Mouse (Mus musculus) testis, adult 2 months (tissue): Measurements from ENCODE around the gene Id1. TPM values are rescaled to one million over a fixed set of nuclear protein-coding genes. Genes with fewer than 3 reads are reported as not detected.

Experiments used
- H3K27ac ChIP-seq: fragments of 200-500 bp; 2 replicates; pipeline ENCODE4 v1.5.1; 2012; ENCODE audit warnings: low read depth, low read length; ENCODE audit not compliant: control insufficient read depth, insufficient read depth
- H3K27me3 ChIP-seq: fragments of 200-500 bp; 2 replicates; pipeline ENCODE4 v1.6.1; 2012; ENCODE audit warnings: mild to moderate bottlenecking, low read length, moderate library complexity; ENCODE audit not compliant: control insufficient read depth, insufficient read depth
- H3K36me3 ChIP-seq: fragments of 200-500 bp; 2 replicates; pipeline ENCODE4 v1.6.1; 2012; ENCODE audit warnings: mild to moderate bottlenecking, low read length; ENCODE audit not compliant: control insufficient read depth, insufficient read depth
- H3K4me1 ChIP-seq: fragments of 200-500 bp; 2 replicates; pipeline ENCODE4 v1.6.1; 2012; ENCODE audit warnings: low read length; ENCODE audit not compliant: control insufficient read depth, insufficient read depth
- H3K4me3 ChIP-seq: fragments of 200-500 bp; 2 replicates; pipeline ENCODE4 v1.5.1; 2012; ENCODE audit warnings: low read depth, mild to moderate bottlenecking, low read length, moderate library complexity, mixed read lengths; ENCODE audit not compliant: control insufficient read depth
- CTCF ChIP-seq: fragments of 200-500 bp; IDR thresholded peaks from 2 replicates; pipeline ENCODE4 v1.5.1; 2012; ENCODE audit warnings: low read depth, mild to moderate bottlenecking, inconsistent platforms, low read length, moderate library complexity; ENCODE audit not compliant: control insufficient read depth, insufficient read depth, insufficient replicate concordance
- POLR2A ChIP-seq: fragments of 200-500 bp; IDR thresholded peaks from 2 replicates; pipeline ENCODE4 v1.6.1; 2012; ENCODE audit warnings: low read depth, mild to moderate bottlenecking, inconsistent platforms, low read length, moderate library complexity; ENCODE audit not compliant: control insufficient read depth
- polyA plus RNA-seq: library from polyadenylated mRNA; depleted of rRNA; stranded (reverse); fragments of >200 nt; gene quantifications from 2 replicates; pipeline ENCODE4 v1.2.3, GENCODE M21; 2012

Gene Id1
- polyA plus RNA-seq, 1 experiment = 5.5 TPM

DNA sequence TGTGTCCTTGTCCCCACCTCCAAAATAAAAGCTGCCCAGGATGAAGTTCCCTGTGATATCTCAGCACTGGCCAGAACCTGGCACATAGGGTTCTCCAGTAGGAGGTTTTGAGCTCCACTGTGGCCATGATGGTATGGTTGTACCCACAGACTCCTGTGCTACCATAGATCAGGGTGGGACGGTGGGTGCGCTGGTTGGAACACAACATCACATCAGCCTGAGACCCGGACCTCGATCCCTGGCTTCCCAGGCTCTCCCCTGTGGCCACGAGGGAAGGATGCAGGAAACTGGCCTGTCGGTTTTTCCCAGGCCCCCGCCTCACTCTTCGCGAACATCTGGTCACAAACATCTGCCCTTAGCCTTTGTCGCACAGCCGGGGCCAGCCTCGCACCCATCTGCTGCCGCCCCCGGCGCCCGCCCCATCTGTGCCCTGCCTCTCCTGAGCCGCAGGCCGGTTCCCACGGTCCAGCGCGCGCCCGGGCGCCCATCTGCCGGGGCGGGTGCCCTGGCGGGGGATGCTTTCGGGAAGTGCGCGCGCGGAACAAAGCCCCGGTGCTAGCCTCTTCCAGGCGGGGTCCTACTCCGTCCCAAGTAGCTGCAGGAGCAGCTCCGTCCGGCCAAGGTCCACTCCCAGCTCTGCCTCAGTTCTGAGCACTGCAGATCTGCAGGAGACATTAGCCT lies 12.3 kb upstream of the Id1 start:
- Histone ChIP-seq H3K27ac (no peak overlapping the region), H3K4me1 (peaks cover 6% of the 10 kb centered on the region), H3K4me3 (no peak overlapping the region), H3K36me3 (no peaks in the 10 kb centered on the region), H3K27me3 (no peaks in the 10 kb centered on the region)
- no peak for TF ChIP-seq POLR2A
- TF ChIP-seq CTCF = no peak

- Histone ChIP-seq H3K4me1 (peaks cover 6% of the 10 kb centered on the region), H3K4me3 (no peak overlapping the region), H3K27ac (no peak overlapping the region), H3K27me3 (no peaks in the 10 kb centered on the region), H3K36me3 (no peaks in the 10 kb centered on the region)
- TF ChIP-seq CTCF (no peak), POLR2A (no peak)
Measured at GRCm38 (mm10) chr2:152724332-152724723, 11.7 kb upstream of the Id1 start.

DNA sequence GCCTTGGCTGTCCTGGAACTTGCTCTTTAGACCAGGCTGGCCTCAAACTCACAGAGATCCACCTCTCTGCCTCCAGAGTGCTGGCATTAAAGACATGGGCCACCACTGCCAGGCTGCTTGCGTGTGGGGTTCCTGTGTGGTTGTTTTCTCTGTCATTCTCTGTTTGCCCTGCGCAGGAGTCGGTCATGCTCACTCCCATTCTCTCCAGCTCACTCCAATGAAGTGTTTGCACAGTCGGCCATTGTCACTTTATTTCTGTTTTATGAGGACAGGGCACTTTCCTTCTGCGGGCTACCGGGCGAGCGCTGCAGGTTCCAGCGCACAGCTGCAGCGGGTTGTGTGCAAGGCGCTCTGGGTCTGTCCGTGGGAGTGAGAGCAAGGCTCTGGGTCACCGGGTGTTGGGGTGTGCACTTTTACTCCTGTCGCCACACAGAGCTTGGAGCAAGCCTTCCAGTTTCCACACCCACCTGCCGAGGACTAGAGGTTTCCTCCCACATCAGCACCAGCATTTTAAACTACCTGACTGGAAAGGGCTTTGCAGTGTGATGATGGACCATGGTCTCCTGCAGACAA lies 10.8 kb upstream of the Id1 start:
- no peak overlapping the region for H3K27ac ChIP-seq
- H3K4me3 ChIP-seq = no peak overlapping the region
- H3K4me1 ChIP-seq = peaks cover 13% of the 10 kb centered on the region
- H3K27me3 ChIP-seq = no peaks in the 10 kb centered on the region
- H3K36me3 ChIP-seq = no peaks in the 10 kb centered on the region
- no peak for TF ChIP-seq POLR2A
- TF ChIP-seq CTCF = no peak

DNA sequence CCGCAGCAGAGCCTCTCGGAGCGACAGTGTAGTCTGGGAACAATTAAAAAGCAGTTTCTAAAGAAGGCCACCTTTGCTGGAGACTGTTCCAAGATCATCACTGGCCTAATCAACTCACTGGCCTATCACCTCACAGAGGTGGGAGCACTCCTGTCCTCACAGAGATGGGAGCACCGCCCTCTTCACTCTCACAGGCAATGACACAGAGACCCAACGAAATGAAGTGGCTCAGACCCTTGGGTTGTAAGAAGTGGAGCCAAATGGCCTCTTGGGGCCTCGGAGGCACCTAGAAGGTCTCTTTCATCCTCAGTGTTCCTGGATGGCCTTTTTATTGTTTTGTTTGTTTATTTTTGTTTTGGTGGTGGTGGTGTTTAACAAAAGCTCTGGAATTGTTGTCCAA lies 9.8 kb upstream of the Id1 start:
- TF ChIP-seq POLR2A (no peak), CTCF (no peak)
- peaks cover 15% of the 10 kb centered on the region for H3K4me1 ChIP-seq
- H3K27ac ChIP-seq = no peak overlapping the region

GRCm38 (mm10) chr2:152726751-152727335 lies 9.2 kb upstream of the Id1 start:
- TF ChIP-seq POLR2A (no peak), CTCF (no peak)
- Histone ChIP-seq H3K36me3 (no peaks in the 10 kb centered on the region), H3K27ac (no peak overlapping the region), H3K4me3 (no peak overlapping the region), H3K4me1 (peaks cover 15% of the 10 kb centered on the region), H3K27me3 (no peaks in the 10 kb centered on the region)

More for the DNA sequence above, 9.8 kb upstream of the Id1 start:
- Histone ChIP-seq H3K36me3 (no peaks in the 10 kb centered on the region), H3K4me3 (no peak overlapping the region), H3K27me3 (no peaks in the 10 kb centered on the region)

DNA sequence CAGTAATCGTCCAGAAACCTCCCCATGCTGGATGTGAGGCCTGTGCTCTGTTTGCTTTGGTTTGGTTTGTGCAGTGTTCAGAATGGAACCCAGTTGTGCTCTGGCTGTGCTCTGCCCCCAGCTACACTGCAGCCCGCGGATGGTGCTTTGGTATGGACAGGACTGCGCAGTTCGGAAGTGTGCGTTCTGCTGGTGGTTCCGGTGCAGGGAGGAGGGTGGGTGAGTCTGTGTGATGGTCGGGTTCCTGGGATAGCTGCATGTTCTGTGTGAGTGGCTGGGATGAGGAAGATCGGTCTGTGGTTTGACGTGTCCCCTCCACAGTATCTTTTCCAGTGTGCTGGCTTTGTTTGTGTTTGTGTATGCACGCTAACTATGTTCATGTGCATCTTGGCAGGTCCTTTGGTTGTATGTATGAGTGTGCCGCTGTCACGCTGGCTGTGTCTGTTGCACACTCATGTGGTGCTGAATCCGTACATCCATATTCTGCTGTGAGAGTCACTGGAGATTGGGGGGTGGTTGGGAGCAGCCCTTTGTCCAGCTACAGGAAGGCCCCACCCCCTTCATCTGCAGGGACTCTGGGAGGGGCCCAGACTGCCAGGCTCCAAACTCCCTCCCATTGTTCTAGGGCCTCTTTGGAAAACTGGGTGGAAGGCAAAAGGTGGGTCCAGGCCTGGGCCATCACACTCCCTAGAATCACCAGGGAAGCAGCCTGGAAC lies 8.1 kb upstream of the Id1 start:
- Histone ChIP-seq H3K4me1 (peaks cover 15% of the 10 kb centered on the region), H3K36me3 (no peaks in the 10 kb centered on the region), H3K27me3 (no peaks in the 10 kb centered on the region), H3K4me3 (no peak overlapping the region), H3K27ac (peak overlapping the region; percentile 9; the same call in 1 of the 2 replicates)
- TF ChIP-seq POLR2A = no peak
- no peak for TF ChIP-seq CTCF

DNA sequence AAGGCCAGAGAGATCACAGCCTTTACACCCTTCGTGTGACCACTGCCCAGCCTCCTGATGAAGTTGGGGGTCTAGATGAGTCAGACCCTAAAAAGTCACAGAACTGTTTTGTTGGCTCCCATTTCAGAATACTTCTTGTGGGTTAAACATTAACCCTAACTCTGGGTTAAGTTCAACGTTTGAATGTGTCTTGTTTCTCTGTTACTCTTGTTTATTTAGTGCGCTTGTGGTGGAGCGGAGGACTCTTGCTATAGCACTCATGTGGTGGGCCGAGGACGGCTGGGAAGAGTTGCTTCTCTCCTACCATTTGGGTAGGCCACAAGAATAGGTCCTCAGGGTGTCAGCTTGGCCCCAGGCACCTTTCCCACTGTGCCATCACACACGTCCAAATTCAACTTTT lies 7.5 kb upstream of the Id1 start:
- Histone ChIP-seq H3K27me3 (no peaks in the 10 kb centered on the region), H3K4me1 (peaks cover 14% of the 10 kb centered on the region), H3K36me3 (no peaks in the 10 kb centered on the region), H3K4me3 (no peak overlapping the region), H3K27ac (no peak overlapping the region)
- no peak for TF ChIP-seq CTCF
- no peak for TF ChIP-seq POLR2A

GRCm38 (mm10) chr2:152729013-152729635 lies 6.9 kb upstream of the Id1 start:
- Histone ChIP-seq H3K27ac (0 out of 2 replicates have a peak overlapping the region, but pooled peaks have one; percentile 40), H3K27me3 (no peaks in the 10 kb centered on the region), H3K4me3 (no peak overlapping the region), H3K36me3 (no peaks in the 10 kb centered on the region), H3K4me1 (peaks cover 9% of the 10 kb centered on the region)
- TF ChIP-seq POLR2A (no peak), CTCF (no peak)
